Mouse (Mus musculus) left cerebral cortex, postnatal 4 days (tissue): ENCODE data around the gene Cgas. TPM values are rescaled to one million over a fixed set of nuclear protein-coding genes. Genes with fewer than 3 reads are reported as not detected.

Experiments used
- DNase-seq: peaks from one replicate; pipeline ENCODE4 v3.0.0-alpha.2; 2022
- intact Hi-C: fragments of 180-260 bp; cut with DNase I; formaldehyde crosslinking; loops from one replicate; pipeline ENCODE4 v1.15.1; 2025
- microRNA-seq: library from miRNA; unstranded; fragments of <30 nt; microRNA quantifications from one replicate; pipeline ENCODE4 v1.2.0, GENCODE M21; 2022
- total RNA-seq, 2 experiments: library from RNA; stranded (reverse); gene quantifications; 2 replicates each; pipeline ENCODE4 v1.2.3; 2021

Cgas gene
- total RNA-seq, 2 experiments from 2014 or later, result 0.48 to 0.62 TPM

DNA sequence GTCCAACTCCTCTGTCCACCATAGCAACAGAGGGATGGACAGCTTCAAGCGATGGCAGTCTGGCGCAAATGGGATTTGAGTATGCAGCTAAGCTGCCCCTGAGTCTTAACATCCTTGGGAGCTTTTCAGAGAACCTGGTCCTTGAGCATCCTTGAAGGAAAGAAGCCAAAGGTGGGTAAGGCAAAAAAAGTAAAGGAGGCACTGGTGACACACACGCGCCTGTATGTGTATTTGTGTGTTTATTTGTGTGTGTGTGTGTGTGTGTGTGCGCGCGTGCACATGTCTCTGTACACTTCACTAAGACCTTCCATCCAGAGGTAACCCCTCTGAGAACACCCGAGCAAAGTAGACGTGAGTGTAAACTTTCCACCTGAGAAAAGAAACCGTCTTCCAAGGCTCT, 49.3 kb downstream of the Cgas start:
- no peak for DNase-seq
- intact Hi-C loops, result no loop called here

DNA sequence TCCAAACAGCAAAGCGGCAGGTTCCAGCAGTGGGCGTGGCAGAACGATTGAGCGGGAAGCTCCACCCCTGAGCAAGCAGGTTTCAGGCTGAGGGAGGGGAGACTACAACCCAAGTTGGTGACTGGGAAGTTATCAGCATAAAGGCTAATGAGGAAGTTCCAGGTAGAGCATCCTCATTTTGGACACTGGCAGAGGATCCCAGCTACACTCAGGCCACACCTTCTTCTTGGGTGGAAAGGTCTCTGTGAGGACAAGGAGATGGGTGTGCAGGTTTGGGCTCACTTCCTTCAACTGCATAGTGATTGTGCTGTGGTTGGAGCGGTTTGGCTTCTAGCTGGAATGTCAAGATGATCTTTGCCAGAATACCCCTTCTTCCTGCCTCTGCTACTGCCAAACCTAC, 53.1 kb downstream of the Cgas start:
- DNase-seq, result no peak
- intact Hi-C loops, result no loop called here

GRCm38 (mm10) chr9:78386947-78387346, 56.1 kb downstream of the Cgas start:
- no peak for DNase-seq
- intact Hi-C loops, result no loop called here

GRCm38 (mm10) chr9:78385893-78386292, 57.1 kb downstream of the Cgas start:
- no peak for DNase-seq
- intact Hi-C loops, result no loop called here

Small RNA genes lying within 50 kb of the gene (microRNA-seq; reads per million reads assigned to microRNA genes)
- not detected for gene Gm26377

Other genes starting within 250 kb of the Cgas start
- gene Gsta1, start 212.6 kb downstream of the Cgas start, total RNA-seq, result not detected
- not detected for gene Gm3776, start 186.1 kb downstream of the Cgas start, total RNA-seq
- not detected for gene Gm10639, start 153.3 kb downstream of the Cgas start, total RNA-seq
- not detected for gene Omt2a, start 128.4 kb downstream of the Cgas start, total RNA-seq
- not detected for gene Omt2b, start 115.6 kb downstream of the Cgas start, total RNA-seq
- gene Gsta2, start 87.4 kb downstream of the Cgas start, total RNA-seq, result not detected
- 1 to 10 TPM in 1 of 2 experiments, under 1 TPM in 1; 0.85 to 3.4 TPM for gene Dppa5a, start 75.1 kb downstream of the Cgas start, total RNA-seq
- gene Ooep, start 64.5 kb downstream of the Cgas start, total RNA-seq, result 1 to 10 TPM; 1.3 to 2.1 TPM
- under 1 TPM in 1 of 2 experiments, not detected in 1; 0.20 TPM for gene Ddx43, start 47.5 kb downstream of the Cgas start, total RNA-seq
- gene Mto1, start 5.0 kb upstream of the Cgas start, total RNA-seq, result 10 to 100 TPM; 24.2 to 26.1 TPM
- gene Gm17324, start 5.5 kb upstream of the Cgas start, total RNA-seq, result under 1 TPM in 1 of 2 experiments, not detected in 1; 0.66 TPM
- gene Eef1a1, start 45.9 kb upstream of the Cgas start, total RNA-seq, result 1,000 to 10,000 TPM; 5,205 to 5,346 TPM
- 10 to 100 TPM; 11.8 to 13.3 TPM for gene Slc17a5, start 144.8 kb upstream of the Cgas start, total RNA-seq
- gene Cd109, start 172.3 kb upstream of the Cgas start, total RNA-seq, result 1 to 10 TPM; 1.4 to 1.8 TPM